Mouse (Mus musculus) spleen, postnatal 14 days (tissue): ENCODE measurements at regions not wholly inside any gene's neighbourhood (a gene's known extent, or its start where the extent isn't known, plus 50 kb on each side); places are given as distances from the start of the nearest gene placed in this dataset.

Experiments used
- DNase-seq, 2 experiments: peaks; one replicate each; pipeline ENCODE4 v3.0.0; 2021 to 2022; ENCODE audit warnings: low spot score in 2 of 2

GRCm38 (mm10) chr1:92340644-92341043 is 133.0 kb downstream of the Ndufa10 start:
- DNase-seq: no peak

- DNase-seq: no peak
Observed at GRCm38 (mm10) chr1:92338589-92338988, 135.1 kb downstream of the Ndufa10 start.

- DNase-seq: no peak
Observed at GRCm38 (mm10) chr1:92337450-92337849, 136.2 kb downstream of the Ndufa10 start.

GRCm38 (mm10) chr1:92332248-92332584 is 136.7 kb upstream of the Hdac4 start:
- no peak for DNase-seq

- no peak for DNase-seq
Observed at GRCm38 (mm10) chr1:92331559-92332247, 136.2 kb upstream of the Hdac4 start.

GRCm38 (mm10) chr1:92330181-92330580 is 134.7 kb upstream of the Hdac4 start:
- DNase-seq: no peak

- DNase-seq: no peak
Observed at GRCm38 (mm10) chr1:92329491-92329890, 134.0 kb upstream of the Hdac4 start.

GRCm38 (mm10) chr1:92327141-92327540 is 131.6 kb upstream of the Hdac4 start:
- no peak for DNase-seq

GRCm38 (mm10) chr1:92325281-92325680 is 129.8 kb upstream of the Hdac4 start:
- no peak for DNase-seq

- no peak for DNase-seq
Observed at GRCm38 (mm10) chr1:92324091-92324950, 128.8 kb upstream of the Hdac4 start.

- no peak for DNase-seq
Observed at GRCm38 (mm10) chr1:92317131-92317530, 121.6 kb upstream of the Hdac4 start.

- DNase-seq: no peak
Observed at GRCm38 (mm10) chr1:92316191-92316723, 120.8 kb upstream of the Hdac4 start.

- no peak for DNase-seq
Observed at GRCm38 (mm10) chr1:92313001-92313597, 117.6 kb upstream of the Hdac4 start.

- no peak for DNase-seq
Observed at GRCm38 (mm10) chr1:92309883-92310282, 114.4 kb upstream of the Hdac4 start.

- no peak for DNase-seq
Observed at GRCm38 (mm10) chr1:92309381-92309780, 113.9 kb upstream of the Hdac4 start.

- DNase-seq: no peak
Observed at GRCm38 (mm10) chr1:92308537-92308936, 113.0 kb upstream of the Hdac4 start.

- DNase-seq: no peak
Observed at GRCm38 (mm10) chr1:92306042-92306441, 110.5 kb upstream of the Hdac4 start.

GRCm38 (mm10) chr1:92299041-92299440 is 103.5 kb upstream of the Hdac4 start:
- DNase-seq: no peak

GRCm38 (mm10) chr1:92292681-92293380 is 97.3 kb upstream of the Hdac4 start:
- no peak for DNase-seq

GRCm38 (mm10) chr1:92286966-92287342 is 91.5 kb upstream of the Hdac4 start:
- DNase-seq: no peak

GRCm38 (mm10) chr1:92286013-92286965 is 90.8 kb upstream of the Hdac4 start:
- no peak for DNase-seq
